Mouse (Mus musculus): Measurements from ENCODE around the gene Iqgap2. TPM values are rescaled to one million over a fixed set of nuclear protein-coding genes. Genes with fewer than 3 reads are reported as not detected.

Gene Iqgap2
- total RNA-seq, 2 experiments from 2014 or later: 16.9 to 41.5 TPM

DNA sequence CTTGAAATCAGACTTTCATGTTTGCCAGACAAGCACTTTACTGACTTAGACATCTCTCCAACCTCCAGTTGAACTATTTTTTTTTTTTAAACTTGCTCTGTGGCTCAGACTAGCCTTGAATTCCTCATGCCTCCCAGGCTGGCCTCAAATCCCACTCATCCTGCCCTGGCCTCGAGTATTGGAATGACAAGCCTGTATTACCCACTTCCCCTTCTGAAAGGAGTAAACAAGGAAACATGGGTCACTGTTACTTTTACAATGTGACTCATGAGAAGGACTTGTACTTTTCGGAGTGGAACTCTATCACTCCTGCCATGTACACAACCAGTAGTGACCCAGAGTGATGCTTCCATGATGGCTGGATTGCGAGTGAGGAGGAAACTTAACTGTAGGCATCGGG is 3.6 kb downstream of the Iqgap2 start:
- ATAC-seq (replicated peaks; ENCODE audit: low FRiP score, poor library complexity, severe bottlenecking): no peak

DNA sequence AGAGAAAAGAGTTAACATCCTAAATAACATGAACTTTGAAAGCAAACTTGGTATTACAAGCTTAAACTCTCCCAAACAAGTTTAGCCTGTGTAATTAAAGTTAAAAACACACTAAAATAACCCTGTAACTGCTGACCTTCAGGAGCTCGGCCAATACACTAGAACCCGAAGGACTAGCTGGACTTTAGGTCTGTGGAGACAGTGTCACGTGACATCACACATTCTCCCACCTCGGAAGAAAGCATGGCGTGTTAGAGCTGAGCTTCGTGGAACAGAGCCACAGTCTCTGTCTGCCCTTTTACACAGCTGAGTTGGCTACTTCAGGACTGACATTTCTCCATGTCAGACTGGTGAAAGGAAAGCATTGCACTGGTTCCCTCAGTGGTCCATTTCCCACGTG is 4.3 kb downstream of the Iqgap2 start:
- ATAC-seq (replicated peaks; ENCODE audit: low FRiP score, poor library complexity, severe bottlenecking): no peak

GRCm38 (mm10) chr13:95884455-95884854 is 7.3 kb downstream of the Iqgap2 start:
- no peak for ATAC-seq (replicated peaks; ENCODE audit: low FRiP score, poor library complexity, severe bottlenecking)

GRCm38 (mm10) chr13:95882001-95882400 is 9.7 kb downstream of the Iqgap2 start:
- no peak for ATAC-seq (replicated peaks; ENCODE audit: low FRiP score, poor library complexity, severe bottlenecking)

DNA sequence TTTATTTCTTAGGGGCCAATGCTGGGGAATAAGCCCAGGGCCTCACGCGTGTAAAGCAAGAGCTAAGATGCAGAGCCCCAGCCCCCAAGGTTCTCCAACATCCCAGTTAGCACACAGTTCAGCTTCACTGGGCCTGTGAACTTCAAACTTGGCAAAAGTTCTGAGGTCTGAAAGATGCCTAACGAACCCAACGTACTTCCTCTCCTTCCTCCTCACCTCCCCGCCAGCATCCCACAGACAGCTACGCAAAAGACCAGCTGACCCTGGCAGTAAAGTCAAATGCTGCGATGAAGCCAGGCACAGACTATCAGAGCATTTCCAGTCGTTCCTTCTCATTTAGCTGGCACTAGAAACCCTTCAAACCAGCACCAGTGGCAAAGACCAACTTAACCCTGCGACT is 10.3 kb downstream of the Iqgap2 start:
- ATAC-seq (replicated peaks; ENCODE audit: low FRiP score, poor library complexity, severe bottlenecking): no peak

DNA sequence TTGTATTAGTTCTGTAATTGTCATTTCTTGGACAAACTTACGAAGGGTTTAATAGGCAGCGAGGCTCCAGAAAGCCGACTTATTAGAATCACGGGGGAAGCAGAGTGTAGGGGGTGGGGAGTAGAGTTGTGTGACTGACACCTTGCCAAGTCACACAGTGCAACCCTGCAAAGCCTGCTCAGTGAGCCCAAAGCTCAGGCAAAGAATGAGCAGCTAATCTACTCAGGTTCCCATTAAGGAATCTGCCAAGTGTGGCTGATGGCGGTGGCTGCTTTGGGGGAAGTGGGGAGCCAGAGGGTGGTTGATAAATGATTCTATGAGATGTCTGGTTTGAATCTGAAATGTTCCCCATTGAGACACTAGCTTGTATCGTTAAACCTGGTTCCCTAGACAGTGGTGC is 11.1 kb downstream of the Iqgap2 start:
- ATAC-seq (replicated peaks; ENCODE audit: low FRiP score, poor library complexity, severe bottlenecking): no peak

DNA sequence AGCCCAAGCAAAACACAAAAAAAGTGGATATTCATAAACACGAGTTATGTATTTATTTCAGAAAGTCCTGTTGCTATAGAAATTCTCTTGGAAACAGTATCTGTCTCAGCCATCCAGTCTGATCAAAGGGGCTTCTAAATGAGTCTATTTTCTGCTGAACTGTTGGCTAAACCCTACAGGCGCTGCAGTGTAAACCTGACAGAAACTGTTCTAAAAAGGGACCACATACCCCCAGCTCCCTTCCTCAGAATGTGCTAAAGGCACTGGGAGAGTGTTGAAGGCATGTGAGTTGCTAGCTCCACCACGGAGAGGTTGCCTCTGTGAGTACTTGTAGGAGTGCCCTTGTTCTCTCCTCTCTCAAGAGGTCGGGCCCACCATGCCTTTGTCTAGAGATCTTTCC is 19.7 kb downstream of the Iqgap2 start:
- ATAC-seq (replicated peaks; ENCODE audit: low FRiP score, poor library complexity, severe bottlenecking): no peak

DNA sequence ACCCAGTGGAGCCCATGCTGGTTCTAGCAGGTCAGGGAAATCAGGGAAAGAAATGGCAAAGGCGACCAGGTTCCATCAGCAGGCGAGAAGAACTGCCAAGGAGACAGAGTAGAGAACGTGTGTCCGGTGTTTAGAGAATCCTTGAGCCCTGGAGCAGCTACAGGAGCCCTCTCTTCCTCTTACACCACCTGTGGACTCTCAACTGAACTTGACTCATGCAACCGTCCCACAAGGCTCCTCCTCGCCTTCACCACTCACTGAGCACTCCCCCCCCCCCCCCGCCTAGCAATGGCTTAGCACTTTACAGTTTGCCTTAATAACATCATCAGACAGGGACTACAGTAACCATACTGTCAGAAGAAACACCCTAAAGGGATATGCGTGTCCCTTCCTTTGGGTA is 21.1 kb downstream of the Iqgap2 start:
- no peak for ATAC-seq (replicated peaks; ENCODE audit: low FRiP score, poor library complexity, severe bottlenecking)

GRCm38 (mm10) chr13:95868896-95869540 is 22.7 kb downstream of the Iqgap2 start:
- ATAC-seq (replicated peaks; ENCODE audit: low FRiP score, poor library complexity, severe bottlenecking): no peak

DNA sequence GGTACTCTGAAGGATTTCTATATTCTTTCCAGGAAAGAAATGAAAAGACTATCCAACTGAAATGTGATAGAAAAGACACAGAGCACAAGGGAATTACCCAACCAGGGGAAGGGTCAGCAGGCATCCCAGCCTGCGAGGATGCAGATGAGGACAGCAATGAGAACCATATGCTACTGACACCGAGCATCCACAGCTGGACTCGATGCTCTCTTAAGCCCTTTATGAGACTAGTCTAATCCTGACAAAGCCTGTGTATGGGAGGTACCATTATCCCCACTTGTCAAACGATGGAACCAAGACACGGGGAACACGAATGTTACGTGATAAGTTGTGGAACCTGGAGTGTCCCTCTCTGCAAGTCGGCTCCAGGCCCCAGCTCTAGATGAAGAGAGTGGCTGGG is 29.5 kb downstream of the Iqgap2 start:
- ATAC-seq (replicated peaks; ENCODE audit: low FRiP score, poor library complexity, severe bottlenecking): no peak

GRCm38 (mm10) chr13:95859271-95859670 is 32.5 kb downstream of the Iqgap2 start:
- no peak for ATAC-seq (replicated peaks; ENCODE audit: low FRiP score, poor library complexity, severe bottlenecking)

- ATAC-seq (replicated peaks; ENCODE audit: low FRiP score, poor library complexity, severe bottlenecking): no peak
Measured at GRCm38 (mm10) chr13:95858866-95859265, 32.9 kb downstream of the Iqgap2 start.

DNA sequence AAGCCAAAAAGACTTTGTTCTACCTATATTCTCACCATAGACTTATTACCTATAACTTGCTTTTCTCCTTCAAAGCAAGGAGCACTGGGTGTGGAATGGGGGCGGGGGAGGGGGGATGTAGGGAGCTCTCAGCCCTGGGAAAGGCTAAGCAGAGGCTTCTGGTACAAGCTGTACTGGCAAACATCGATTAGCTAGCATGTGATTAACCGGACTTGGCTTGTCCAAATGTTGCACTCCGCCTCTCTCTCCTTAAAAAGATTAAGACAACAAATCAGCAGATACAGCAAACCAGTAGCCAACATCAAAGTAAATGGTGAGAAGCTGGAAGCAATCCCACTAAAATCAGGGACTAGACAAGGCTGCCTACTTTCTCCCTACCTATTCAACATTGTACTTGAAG is 36.2 kb downstream of the Iqgap2 start:
- ATAC-seq (replicated peaks; ENCODE audit: low FRiP score, poor library complexity, severe bottlenecking): no peak

GRCm38 (mm10) chr13:95851611-95852010 is 40.1 kb downstream of the Iqgap2 start:
- ATAC-seq (replicated peaks; ENCODE audit: low FRiP score, poor library complexity, severe bottlenecking): no peak

GRCm38 (mm10) chr13:95850451-95850850 is 41.3 kb downstream of the Iqgap2 start:
- ATAC-seq (replicated peaks; ENCODE audit: low FRiP score, poor library complexity, severe bottlenecking): no peak

DNA sequence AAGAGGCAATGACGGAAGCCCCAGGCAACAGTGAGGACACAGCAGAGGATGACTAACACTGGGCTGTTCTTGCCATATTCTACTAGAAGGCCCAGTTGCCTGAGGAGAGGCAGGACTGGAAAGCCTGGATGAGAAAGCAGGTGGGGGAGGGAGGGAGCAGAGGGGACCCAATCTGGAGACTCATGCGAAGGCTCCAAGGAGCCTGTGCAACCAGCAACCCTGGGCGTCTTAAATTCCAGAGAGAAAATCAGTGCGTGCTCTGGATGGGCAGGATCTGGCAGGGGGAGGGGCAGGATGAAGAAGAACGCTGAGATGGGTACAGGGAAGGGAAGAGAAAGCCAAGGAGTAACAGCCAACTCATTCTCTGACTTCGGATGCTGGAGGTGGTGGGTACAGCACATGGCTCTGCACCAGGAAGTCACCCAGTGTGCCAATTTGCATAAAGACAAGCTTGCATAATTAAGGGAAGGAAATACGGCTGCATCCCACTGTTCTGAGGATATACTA is 42.2 kb downstream of the Iqgap2 start:
- ATAC-seq (replicated peaks; ENCODE audit: low FRiP score, poor library complexity, severe bottlenecking): no peak

- ATAC-seq (replicated peaks; ENCODE audit: low FRiP score, poor library complexity, severe bottlenecking): no peak
Measured at GRCm38 (mm10) chr13:95846364-95846763, 45.4 kb downstream of the Iqgap2 start.

DNA sequence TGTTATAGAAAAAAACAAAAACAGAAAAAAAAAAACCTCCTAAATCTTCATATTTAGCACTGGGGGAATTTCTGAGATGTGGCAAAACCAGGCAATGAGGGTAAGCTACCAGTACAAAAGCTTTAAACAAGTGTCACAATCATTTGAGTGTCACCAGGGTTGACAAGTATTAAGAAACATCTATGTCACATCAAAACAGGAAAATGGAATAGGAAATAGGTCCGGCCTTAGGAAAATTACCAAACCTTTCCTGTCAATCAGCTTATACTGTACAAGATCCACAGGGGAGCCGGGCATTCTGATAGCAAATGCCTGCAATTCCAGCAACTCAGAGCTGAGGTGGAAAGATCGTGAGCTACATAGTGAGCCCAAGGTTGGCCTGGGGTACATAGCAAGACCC is 46.8 kb downstream of the Iqgap2 start:
- no peak for ATAC-seq (replicated peaks; ENCODE audit: low FRiP score, poor library complexity, severe bottlenecking)

DNA sequence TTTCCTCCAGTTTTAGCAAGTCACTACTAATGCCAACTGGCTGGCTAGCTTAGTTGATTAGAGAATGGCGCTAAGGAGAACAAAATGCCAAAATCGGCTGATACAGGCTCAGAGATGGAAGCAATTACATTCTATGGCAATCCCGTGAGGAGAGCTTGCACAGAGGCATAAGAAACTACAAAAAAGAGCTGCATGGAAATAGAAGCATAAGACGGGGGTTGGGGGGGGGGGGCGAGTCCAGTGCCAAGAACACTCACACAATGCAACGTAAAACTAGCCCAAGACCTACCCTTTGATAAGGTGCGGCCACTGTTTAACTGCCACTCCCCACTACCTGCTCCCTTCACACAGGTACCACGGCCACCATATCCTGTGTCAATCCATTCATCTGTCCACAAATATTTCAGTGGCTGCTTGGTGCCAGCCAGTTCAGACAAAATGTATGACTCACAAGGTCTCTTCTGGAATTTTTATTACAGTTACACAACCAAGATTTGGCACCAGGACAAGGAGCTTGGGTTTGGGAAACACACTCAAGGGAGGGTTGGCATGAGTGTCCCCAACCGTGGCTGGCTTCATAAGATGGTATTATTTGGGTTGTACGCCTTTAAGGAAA is 48.2 kb downstream of the Iqgap2 start:
- ATAC-seq (replicated peaks; ENCODE audit: low FRiP score, poor library complexity, severe bottlenecking): no peak

- no peak for ATAC-seq (replicated peaks; ENCODE audit: low FRiP score, poor library complexity, severe bottlenecking)
Measured at GRCm38 (mm10) chr13:95842803-95843202, 48.9 kb downstream of the Iqgap2 start.

DNA sequence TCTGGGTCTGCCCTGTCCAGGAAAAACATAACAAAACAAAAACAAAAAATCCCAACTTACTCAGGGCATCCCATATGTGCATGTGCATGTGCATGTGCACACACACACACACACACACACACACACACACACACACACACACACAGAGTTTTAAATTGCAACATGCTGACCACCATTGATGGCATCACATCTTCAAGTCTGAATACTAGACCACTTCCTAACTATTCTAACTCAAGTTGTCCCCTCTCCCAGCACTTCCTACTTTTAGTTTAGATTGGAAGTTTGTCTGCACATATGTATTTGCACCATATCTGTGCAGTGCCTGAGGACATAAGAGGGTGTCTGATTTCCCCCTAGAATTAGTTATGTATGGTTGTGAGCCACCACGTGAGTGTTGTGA is 49.8 kb downstream of the Iqgap2 start:
- no peak for ATAC-seq (replicated peaks; ENCODE audit: low FRiP score, poor library complexity, severe bottlenecking)

- no peak for ATAC-seq (replicated peaks; ENCODE audit: low FRiP score, poor library complexity, severe bottlenecking)
Measured at GRCm38 (mm10) chr13:95836944-95837343, 54.8 kb downstream of the Iqgap2 start.

All from erythroblast, adult 5-6 weeks (primary cell).